Mouse (Mus musculus): ENCODE results near the gene Dbndd2.

Gene Dbndd2

DNA sequence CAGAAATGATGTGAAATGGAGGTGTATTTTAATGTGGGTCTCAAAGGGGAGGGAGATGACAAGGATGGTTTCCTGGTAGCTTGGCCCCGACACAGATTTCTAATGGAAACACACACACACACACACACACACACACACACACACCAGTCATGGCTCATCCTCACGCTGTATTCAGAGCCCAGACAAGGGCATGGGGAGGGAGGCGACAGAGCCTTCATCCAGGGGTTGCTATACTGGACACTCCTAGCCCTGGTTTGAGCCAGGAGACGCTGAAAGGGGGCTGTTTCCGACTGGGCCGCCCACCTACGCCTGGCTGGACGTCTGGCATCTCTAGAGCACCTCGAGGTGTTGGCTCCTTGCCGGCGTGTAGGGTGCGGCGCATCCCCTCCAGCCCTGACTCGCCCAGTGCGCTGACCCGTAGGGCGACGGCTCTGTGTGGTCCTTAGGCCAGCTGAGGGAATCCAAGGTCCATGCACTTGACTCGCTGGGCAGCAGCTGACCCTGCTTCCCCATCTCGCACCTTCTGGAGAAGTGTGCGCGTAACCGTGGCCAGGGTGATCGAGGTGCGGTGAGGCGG is at the start of gene Dbndd2:
Gene Dbndd2 (plus strand): TSS at position 426 of the 577 bp plus-strand sequence.
- under 1% methylated on average over 26 of the region's 26 CpGs for WGBS

DNA sequence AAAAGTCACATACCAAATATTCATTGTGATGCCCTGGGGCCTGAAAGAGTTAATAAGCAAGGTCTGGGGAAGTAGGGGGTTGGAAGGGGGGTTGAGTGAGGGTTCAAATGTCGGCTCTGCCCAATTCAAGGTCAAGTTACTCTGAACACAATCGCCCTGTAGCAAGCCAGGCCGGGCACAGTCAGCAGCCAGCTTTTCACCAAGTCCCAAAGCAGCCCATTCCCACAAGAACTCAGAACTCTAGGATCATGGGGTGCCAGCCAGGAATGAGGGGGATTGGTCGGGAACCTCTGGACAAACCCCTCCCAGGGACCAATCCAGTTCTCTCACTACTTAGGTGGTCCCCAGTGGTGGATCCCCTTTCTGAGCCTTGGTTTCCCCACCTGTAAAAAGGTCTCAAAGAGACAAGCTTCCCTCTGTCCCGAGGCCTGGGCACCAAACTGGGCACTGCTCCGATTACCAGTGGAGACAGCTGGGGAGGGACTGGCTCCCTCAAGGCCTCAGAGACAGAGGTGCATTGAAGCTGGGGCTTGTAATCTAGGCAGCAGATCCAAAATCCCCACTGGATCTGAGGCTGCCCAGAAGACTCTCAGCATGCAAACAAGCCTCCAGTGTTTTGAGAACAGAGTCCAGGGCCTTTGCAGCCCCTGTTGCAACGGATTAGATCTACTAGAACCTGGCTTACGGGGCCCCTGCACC is 49.5 kb upstream of the Dbndd2 start:
- WGBS, result 50% methylated on average over 8 of the region's 8 CpGs

DNA sequence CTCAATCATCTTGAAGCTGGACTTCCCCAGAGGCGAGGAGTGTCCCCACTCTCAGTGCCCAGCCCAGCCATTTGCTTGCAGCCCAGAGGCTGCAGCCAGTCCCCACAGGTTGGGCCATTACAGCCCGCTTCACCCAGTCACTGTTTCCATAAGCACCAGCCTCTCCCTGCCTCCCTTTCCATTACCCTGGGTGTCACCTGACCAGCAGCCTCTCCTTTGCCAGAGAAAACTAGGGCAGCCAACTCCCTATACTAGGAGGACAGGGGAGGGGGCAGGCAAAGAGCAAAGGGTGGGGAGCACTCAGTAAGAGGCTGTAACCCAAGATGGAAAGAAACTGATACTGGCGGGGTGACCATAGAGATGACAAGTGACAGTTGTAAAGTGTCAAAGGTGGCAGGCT is 48.9 kb upstream of the Dbndd2 start:
- WGBS, result 80% methylated on average over 3 of the region's 3 CpGs

DNA sequence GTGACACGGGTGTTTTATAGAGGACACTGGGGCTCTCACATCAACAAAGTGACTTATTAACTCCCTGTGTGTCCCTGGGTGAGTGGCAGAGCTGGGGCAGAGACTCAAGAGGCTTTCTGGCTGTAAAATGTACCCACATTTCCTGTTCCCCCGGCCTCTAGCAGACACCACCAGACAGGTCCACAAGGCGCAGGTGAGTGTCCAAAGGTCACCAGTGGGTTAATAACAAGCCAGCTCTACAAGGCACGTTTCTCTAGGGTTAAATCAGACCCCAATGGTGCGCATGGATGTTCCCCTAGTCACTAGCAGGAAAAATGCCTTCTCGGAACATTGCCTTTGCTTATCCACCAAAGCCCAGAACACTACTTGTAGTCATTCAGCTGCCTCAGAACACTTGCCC is 48.2 kb upstream of the Dbndd2 start:
- 81% methylated on average over 6 of the region's 6 CpGs for WGBS

GRCm38 (mm10) chr2:164438257-164438656 is 47.6 kb upstream of the Dbndd2 start:
- WGBS, result 78% methylated on average over 8 of the region's 8 CpGs

GRCm38 (mm10) chr2:164439001-164439421 is 46.9 kb upstream of the Dbndd2 start:
- WGBS, result 66% methylated on average over 3 of the region's 3 CpGs

- WGBS, result 74% methylated on average over 5 of the region's 5 CpGs
Observed at GRCm38 (mm10) chr2:164440314-164440713, 45.6 kb upstream of the Dbndd2 start.

GRCm38 (mm10) chr2:164441155-164441554 is 44.8 kb upstream of the Dbndd2 start:
- 70% methylated on average over 8 of the region's 8 CpGs for WGBS

- WGBS, result 65% methylated on average over 7 of the region's 7 CpGs
Observed at GRCm38 (mm10) chr2:164441731-164442130, 44.2 kb upstream of the Dbndd2 start.

DNA sequence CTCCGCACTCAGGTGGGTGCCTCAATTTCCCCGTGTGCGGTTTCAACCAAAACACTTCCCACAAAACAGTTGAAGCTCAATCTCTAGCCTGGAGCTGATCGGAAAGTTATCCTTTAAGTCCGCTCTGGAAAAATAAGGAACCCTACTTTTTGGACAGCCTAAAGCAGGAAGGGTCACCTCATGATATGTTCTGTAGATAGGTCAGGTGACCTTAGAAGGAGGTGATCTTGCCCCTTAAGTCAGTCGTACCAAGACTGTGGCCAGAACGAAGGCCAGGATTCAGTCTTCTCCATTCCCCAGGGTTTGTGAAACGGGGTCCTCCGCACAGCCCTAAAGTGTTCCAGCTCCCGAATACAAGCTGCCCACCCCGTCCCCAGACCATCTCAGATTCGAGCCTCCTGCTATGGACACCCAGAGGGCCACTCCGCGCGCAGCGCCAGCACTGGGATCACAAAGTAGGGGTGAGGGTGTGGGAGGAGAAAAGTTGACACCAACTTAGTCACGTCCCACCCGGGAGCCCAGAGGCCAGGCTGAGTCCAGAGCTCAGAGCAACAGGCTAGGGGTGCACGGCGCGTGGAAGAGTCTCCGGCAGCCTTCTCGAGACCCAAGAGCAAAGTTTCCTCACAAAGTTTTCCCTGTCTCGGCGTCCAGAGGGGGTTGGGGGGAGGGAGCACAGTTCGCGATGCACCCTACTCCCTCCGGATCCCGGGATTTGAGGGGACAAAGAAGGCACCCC is 43.4 kb upstream of the Dbndd2 start:
- 10% methylated on average over 29 of the region's 29 CpGs for whole genome bisulfite sequencing

DNA sequence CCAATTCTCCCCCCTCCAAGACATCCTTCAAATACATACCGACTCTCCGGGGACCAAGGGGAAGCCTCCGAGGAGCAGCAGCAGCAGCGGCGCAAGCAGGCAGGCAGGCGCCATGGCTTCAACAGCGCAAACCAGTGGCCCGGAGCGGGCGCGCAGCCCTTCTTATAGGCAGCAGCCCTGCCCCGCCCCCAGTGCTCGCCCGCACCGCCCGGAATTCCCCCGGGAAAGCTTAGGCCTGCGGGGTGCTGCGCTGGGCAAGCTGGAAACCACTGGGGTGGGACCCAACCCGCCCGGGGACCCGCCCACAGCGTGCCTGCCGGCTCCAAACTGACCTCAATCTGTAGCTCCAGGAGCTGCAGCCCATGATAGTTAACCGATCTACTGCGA is 42.9 kb upstream of the Dbndd2 start:
- 0% methylated on average over 26 of the region's 26 CpGs for WGBS

DNA sequence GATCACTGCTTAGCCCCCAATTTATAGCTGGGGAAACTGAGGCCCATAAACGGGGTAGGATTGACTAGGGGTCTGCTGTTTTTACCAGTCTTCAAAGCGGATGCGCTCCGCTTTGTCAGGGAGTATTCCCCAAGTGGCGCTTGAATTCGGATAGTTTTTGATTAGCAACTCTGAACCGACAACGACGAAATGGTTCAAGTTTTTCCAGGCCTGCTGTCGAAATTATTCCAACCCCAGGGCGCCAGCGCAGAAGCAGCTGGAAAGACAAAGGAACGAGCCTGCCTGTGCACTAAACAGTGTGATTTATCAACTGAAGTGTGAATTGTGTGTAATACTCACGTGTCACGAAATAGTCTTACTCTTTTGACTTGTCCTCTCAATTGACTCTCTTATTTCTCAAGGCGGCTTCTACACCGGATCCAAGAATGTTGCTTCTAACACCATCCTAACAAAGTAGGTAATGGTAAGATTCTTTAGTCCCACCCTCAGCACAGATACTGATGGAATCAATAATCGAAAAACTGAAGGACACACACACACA is 42.4 kb upstream of the Dbndd2 start, which contains the start of gene Sdc4:
Gene Sdc4 (minus strand): TSS at position 428 of the 541 bp plus-strand sequence.
- 29% methylated on average over 18 of the region's 18 CpGs for WGBS

DNA sequence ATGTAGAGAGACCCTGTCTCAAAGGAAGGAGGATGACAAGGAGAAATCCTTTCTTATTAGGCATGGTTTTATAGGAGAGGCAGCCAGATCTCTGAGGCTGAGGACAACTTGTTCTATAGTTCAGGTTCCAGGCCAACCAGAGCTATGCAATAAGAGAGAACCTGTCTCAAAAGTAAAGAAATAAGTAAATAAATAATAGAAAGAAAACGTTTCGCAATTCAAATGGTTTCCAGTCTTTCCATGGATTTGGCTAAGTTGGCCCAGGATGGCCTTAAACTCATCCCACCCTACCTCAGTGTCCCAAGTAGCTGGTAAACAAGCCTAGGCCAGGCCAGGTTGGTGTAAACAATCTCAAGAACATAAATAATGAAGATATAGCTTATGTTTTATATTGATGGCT is 41.2 kb upstream of the Dbndd2 start:
- WGBS, result 88% methylated on average over 2 of the region's 2 CpGs

DNA sequence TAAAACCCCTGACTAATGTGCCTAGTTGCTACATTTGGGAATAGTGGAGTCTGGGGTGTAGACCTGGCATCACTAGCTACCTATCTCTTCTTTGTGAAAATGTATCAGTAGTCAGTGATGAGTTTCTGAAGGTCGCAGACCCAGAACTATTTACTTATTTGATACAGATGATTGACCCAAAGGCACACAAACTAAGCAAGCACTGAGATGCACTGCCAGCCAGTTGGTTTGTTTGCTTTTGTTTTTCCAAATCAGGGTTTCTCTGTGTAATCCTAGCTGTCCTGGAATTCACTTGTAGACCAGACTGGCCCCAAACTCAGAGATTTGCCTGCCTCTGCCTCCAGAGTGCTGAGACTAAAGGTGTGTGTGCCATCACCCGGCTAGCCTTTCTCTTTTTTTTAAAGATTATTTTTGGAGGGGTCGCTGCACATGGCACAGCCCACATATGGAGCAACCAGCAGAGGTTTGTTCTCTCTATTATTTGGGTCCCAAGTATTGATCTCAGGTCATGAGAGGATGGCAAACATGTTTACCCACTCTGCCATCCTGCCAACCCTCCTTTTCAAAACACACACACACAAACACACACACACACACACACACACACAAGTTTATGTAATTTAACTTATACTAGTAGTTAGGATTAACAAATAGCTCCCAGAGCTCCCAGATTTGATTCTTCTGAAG is 40.4 kb upstream of the Dbndd2 start:
- 90% methylated on average over 3 of the region's 3 CpGs for WGBS

GRCm38 (mm10) chr2:164446086-164446469 is 39.8 kb upstream of the Dbndd2 start:
- WGBS, result 90% methylated on average over 3 of the region's 3 CpGs

- 90% methylated on average over 1 of the region's 1 CpGs for WGBS
Observed at GRCm38 (mm10) chr2:164448140-164448539, 37.8 kb upstream of the Dbndd2 start.

DNA sequence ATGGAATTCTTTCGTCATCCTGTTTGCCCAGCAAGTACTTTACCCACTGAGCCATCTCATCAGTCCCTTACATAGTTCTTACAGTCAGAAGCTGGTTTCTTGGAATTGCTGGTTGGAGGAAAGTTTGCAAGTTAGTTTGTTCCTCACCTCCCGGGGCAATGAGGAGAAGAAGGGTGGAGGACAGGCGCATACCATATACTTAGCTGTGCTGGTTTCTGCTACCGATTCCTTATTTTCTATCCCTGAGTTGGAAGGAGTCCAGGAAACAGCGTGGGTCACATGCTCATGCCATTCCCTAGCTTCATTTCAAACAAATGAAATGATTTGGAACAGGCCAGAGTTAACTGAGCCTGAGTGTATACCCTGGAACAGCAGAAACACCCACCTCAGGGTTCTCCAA is 37.0 kb upstream of the Dbndd2 start:
- WGBS, result 81% methylated on average over 5 of the region's 5 CpGs

DNA sequence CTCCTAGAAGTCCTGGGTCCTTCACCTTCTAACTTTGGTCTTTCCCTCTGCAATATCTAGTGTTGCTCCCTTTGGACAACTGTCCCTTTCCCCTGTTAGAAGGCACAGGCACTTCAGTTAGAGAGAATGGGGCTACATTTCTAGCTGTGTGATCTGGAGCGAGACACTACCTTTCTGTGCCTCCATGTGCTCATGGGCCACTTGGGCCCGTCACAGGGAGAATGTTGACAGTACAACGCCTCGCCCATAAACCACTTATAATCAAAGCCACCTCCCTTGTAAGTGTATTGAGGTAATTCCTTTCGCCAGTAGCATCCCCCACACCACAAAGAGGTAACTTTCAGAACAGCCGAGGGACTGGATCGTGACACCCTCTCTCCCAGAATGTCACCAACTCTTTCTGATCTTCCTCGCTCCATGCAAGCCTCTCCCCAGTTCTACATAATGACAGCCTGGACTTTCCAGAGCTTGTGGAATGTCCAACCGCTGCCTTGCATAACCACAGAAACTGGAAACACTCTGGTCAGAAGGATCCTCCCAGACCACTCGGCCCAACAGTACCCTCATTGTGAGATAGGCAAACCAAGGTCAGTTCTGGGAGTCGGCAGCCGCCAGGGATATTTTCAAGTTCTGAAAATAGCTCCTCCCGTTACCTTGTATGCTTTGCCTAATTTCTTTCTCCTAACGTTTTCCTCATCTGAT is 36.4 kb upstream of the Dbndd2 start:
- WGBS, result 92% methylated on average over 14 of the region's 14 CpGs

DNA sequence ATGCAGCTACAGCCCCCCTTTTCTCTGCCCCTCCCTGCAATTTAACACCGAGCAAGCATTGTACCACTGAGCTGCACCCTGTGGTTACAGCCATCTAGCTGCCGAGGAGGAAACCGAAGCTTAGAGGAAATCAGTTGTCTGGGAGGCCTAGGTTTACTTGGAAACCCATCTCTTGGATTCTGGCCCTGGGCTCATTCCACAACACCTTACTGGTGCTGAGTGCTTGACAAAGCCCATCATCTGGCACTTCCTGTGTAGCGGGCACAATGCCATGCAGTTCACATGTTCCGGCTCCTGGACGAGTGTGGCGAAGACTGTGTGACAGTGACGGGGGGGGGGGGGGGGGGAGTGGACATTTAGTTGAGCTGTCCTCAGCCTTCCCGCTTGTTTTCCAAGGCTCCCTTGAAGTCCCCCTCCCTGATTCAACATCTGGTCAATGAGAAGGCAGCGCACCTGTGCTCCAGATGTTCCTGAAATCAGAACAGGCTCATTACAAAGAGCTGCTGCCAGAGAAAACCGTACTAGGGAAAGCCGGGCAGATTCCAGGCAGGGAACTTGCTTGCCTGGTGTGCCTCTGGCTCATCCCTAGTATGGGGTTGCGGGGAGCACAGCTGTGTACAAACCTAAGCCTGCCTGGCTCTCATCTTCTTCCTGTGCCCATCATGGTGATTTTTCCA is 33.8 kb upstream of the Dbndd2 start:
- 56% methylated on average over 13 of the region's 13 CpGs for WGBS

DNA sequence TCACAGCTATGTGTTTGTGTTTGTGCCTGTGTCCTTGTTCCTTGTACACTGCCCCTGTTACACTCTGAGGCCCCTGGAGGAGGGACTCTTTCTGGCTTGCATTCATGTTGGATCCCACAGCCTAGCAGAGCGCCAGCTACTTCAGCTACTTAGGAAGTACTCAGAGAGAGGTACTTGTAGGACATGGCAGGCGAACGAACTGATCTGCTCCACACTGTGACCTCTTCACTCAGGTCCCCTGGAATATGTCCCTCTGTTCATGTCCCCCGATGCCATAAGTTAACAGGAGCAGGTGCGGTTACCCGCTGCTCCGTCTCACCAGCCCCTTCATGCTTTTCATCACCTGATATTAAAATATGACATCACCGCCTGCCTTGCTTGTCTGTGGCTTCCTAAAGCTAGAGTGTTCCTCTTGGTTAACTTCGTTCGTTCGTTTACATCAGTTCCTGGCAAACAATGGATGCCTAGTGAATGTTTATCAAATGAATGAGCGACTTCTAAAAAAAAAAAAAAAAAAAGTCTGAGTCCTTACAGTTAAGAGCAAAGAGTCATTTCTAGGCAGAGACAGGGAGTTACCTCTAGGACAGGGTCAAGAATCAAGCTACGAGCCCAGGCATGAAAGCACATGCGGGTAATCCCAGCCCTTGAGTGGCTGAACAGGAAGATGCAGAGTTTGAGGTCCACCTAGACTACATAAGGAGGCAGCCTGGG is 32.7 kb upstream of the Dbndd2 start:
- 87% methylated on average over 14 of the region's 14 CpGs for WGBS

All from cerebral cortex, adult 2 months (tissue).